ENCODE assay signal across 8 mouse cellular contexts in the genomic region with DNA sequence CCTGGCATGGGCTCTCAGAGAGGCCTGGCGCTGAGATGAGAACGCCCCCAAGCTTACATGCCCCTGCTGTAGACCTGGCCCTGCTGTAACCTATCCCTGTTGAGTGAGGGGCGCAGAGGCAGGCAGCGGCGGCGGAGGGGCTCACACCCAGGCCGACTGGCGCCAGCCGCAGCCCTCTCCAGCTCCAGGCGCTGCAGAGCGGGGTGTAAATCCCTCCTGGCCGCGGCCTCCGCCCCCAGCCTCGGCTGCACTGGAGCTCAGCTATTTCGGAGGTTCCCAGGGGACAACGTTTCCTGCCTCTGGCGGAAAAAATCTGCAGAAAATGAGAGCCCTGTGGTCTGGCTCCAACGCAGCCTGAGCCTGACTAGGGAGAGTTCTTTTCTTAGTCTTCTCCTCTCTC. TPM values are rescaled to one million over a fixed set of nuclear protein-coding genes. Genes with fewer than 3 reads are reported as not detected.
DNase-seq lines count a peak whose midpoint lies in the region; ATAC-seq and TF ChIP-seq lines count a peak whose summit lies in the region.

No protein-coding gene starts in this region.

- no peak for ATAC-seq in lung, embryonic 14.5 days (ENCODE audit: insufficient read depth)
- no peak for ATAC-seq in lung, postnatal 0 days
- ATAC-seq in erythroid progenitor cell, adult 5-6 weeks (replicated peaks; ENCODE audit: low FRiP score, poor library complexity, severe bottlenecking): no peak

- DNase-seq in lung, embryonic 14.5 days: peak; percentile 83
- no peak for DNase-seq in lung, adult 2 months
- DNase-seq in heart, adult 2 months: peak; percentile 77 to 84
- peak; percentile 60 for DNase-seq in kidney, adult 18-20 months
- DNase-seq in lung, postnatal 0 days (ENCODE audit: low spot score): peak; percentile 41
- no peak for DNase-seq in thymus, postnatal 25 days
- no peak for DNase-seq in cerebellum, postnatal 25 days

- intact Hi-C loops in heart, adult 2 months (cut with DNase I): loop anchor here (2.0 kb wide), 1 partner anchor 23 kb away; no protein-coding TSS in a partner anchor

- peak overlapping the region; percentile 95 for H3K27ac ChIP-seq in lung, embryonic 14.5 days (ENCODE audit: low read depth)
- H3K27ac ChIP-seq in heart, adult 2 months: peak overlapping the region; percentile 88
- H3K27ac ChIP-seq in lung, postnatal 0 days (ENCODE audit: low read length): peak overlapping the region; percentile 79

- no peak for TF ChIP-seq POLR2A in lung, adult 2 months (IDR thresholded peaks at IDR 0.05; ENCODE audit: borderline replicate concordance, extremely low read depth, low read depth, low read length)
- TF ChIP-seq POLR2A in heart, adult 2 months (IDR thresholded peaks at IDR 0.05; ENCODE audit: insufficient read depth, low read depth, low read length): peak; percentile 38; the same call in 1 of the 2 replicates

- H3K9ac ChIP-seq in lung, embryonic 14.5 days: peak overlapping the region; percentile 32; the same call in 1 of the 2 replicates
- peak overlapping the region; percentile 83 for H3K9ac ChIP-seq in heart, adult 2 months (ENCODE audit: low read depth, low read length)
- H3K9ac ChIP-seq in lung, postnatal 0 days (replicated peaks; ENCODE audit: low read depth): no peak overlapping the region

- peaks cover 38% of the 10 kb centered on the region for H3K4me1 ChIP-seq in lung, embryonic 14.5 days (ENCODE audit: insufficient read depth)
- peaks cover 6% of the 10 kb centered on the region; the same call in 1 of the 2 replicates for H3K4me1 ChIP-seq in lung, adult 2 months (ENCODE audit: control insufficient read depth, insufficient read depth, low read length)
- H3K4me1 ChIP-seq in heart, adult 2 months (ENCODE audit: control insufficient read depth, insufficient read depth, low read length): peaks cover 18% of the 10 kb centered on the region
- peaks cover 9% of the 10 kb centered on the region; the same call in 1 of the 2 replicates for H3K4me1 ChIP-seq in lung, postnatal 0 days (ENCODE audit: insufficient read depth, low read depth, low read length)

- H3K27me3 ChIP-seq in lung, embryonic 14.5 days (ENCODE audit: insufficient read depth, low read length): no peaks in the 10 kb centered on the region
- H3K27me3 ChIP-seq in heart, adult 2 months (ENCODE audit: control insufficient read depth, insufficient read depth, low read length): no peaks in the 10 kb centered on the region
- no peaks in the 10 kb centered on the region for H3K27me3 ChIP-seq in lung, postnatal 0 days (replicated peaks; ENCODE audit: insufficient read depth, low read length)

- H3K79me2 ChIP-seq in heart, adult 2 months (replicated peaks; ENCODE audit: control insufficient read depth, insufficient read depth, low read length): no peaks in the 10 kb centered on the region

- TF ChIP-seq EP300 in heart, adult 2 months (IDR thresholded peaks at IDR 0.05; ENCODE audit: insufficient read depth, low read depth, low read length): 0 out of 2 replicates have a peak, but pooled peaks have one; percentile 51
- no peak for TF ChIP-seq EP300 in lung, postnatal 0 days (IDR thresholded peaks at IDR 0.05)

- no peaks in the 10 kb centered on the region for H3K36me3 ChIP-seq in lung, embryonic 14.5 days (ENCODE audit: insufficient read depth)
- no peaks in the 10 kb centered on the region for H3K36me3 ChIP-seq in heart, adult 2 months (ENCODE audit: control insufficient read depth, insufficient read depth, low read length)
- H3K36me3 ChIP-seq in lung, postnatal 0 days (ENCODE audit: insufficient read depth, low read length): no peaks in the 10 kb centered on the region

- H3K9me3 ChIP-seq in lung, embryonic 14.5 days (ENCODE audit: low read depth, low read length): no peaks in the 10 kb centered on the region
- no peaks in the 10 kb centered on the region for H3K9me3 ChIP-seq in lung, postnatal 0 days (ENCODE audit: low read length)

- WGBS in lung, embryonic 14.5 days: 11% methylated on average over 19 of the region's 19 CpGs
- WGBS in lung, adult 2 months: 31% methylated on average over 19 of the region's 19 CpGs
- 33% methylated on average over 19 of the region's 19 CpGs for WGBS in heart, adult 2 months
- 22% methylated on average over 18 of the region's 19 CpGs for WGBS in lung, postnatal 0 days

- TF ChIP-seq CTCF in lung, embryonic 14.5 days (IDR thresholded peaks at IDR 0.05; ENCODE audit: low read depth): no peak
- TF ChIP-seq CTCF in lung, adult 2 months (IDR thresholded peaks at IDR 0.05; ENCODE audit: insufficient read depth, low read length): no peak
- TF ChIP-seq CTCF in heart, adult 2 months (IDR thresholded peaks at IDR 0.05): peak; percentile 46
- no peak for TF ChIP-seq CTCF in lung, postnatal 0 days (IDR thresholded peaks at IDR 0.05)

- H3K4me2 ChIP-seq in lung, embryonic 14.5 days: peak overlapping the region; percentile 53
- H3K4me2 ChIP-seq in lung, postnatal 0 days (replicated peaks; ENCODE audit: low read depth, low read length): peak overlapping the region; percentile 36

- H3K4me3 ChIP-seq in lung, embryonic 14.5 days (ENCODE audit: low read depth, low read length): 0 out of 2 replicates have a peak overlapping the region, but pooled peaks have one; percentile 14
- no peak overlapping the region for H3K4me3 ChIP-seq in lung, adult 2 months (replicated peaks; ENCODE audit: extremely low read depth, low read depth, low read length)
- H3K4me3 ChIP-seq in heart, adult 2 months: peak overlapping the region; percentile 33; the same call in 1 of the 2 replicates
- no peak overlapping the region for H3K4me3 ChIP-seq in lung, postnatal 0 days (ENCODE audit: low read depth, low read length)

RNA-seq across cellular contexts. Expression of a gene that starts 27.7 kb away (rescaled TPM):
- 152 and 162 TPM in 2 replicates for polyA plus RNA-seq in lung, embryonic 14.5 days (2014; fragmentation: Nextera tagmentation; extraction: Ambion mirVana)
- 70.8 and 85.0 TPM in 2 replicates for polyA plus RNA-seq in lung, adult 2 months (2012; rRNA removed)
- 1 to 10 TPM; 1.6 to 2.0 TPM for total RNA-seq in heart, adult 2 months (2021)
- polyA plus RNA-seq in heart, adult 2 months (2012; rRNA removed): 6.5 and 10.5 TPM in 2 replicates
- polyA plus RNA-seq in lung, postnatal 0 days (2015; fragmentation: Nextera tagmentation; extraction: Ambion mirVana): 55.4 and 63.0 TPM in 2 replicates
- not detected in 2 replicates for total RNA-seq in erythroid progenitor cell, adult 5-6 weeks (2015; ENCODE audit: low replicate concordance)
- not detected in 2 replicates for total RNA-seq in erythroid progenitor cell, adult 5-6 weeks (2017; ENCODE audit: low replicate concordance)

Comparison
In these comparisons a context has a peak if more than half of its experiments do, and no peak if none do; other contexts are left out.
1. DNase-seq: peak in lung, embryonic 14.5 days (single experiment), heart, adult 2 months (2 of 2), kidney, adult 18-20 months (single experiment) and lung, postnatal 0 days (single experiment); none in lung, adult 2 months (single experiment), thymus, postnatal 25 days (single experiment) and cerebellum, postnatal 25 days (0 of 2).
2. H3K4me3 ChIP-seq: peak in lung, embryonic 14.5 days (single experiment) and heart, adult 2 months (single experiment); none in lung, adult 2 months (single experiment) and lung, postnatal 0 days (single experiment).
3. Peak in every context shown above with its lines, with median percentiles within 50 percentile points of each other: H3K27ac ChIP-seq.